Mouse (Mus musculus) urinary bladder, postnatal 4 days (tissue): ENCODE measurements around the gene Slc26a6.

Experiments
- DNase-seq, 2 experiments: peaks; one replicate each; pipeline ENCODE4 v3.0.0; 2021 to 2022; ENCODE audit warnings: low spot score in 2 of 2

Gene Slc26a6

DNA sequence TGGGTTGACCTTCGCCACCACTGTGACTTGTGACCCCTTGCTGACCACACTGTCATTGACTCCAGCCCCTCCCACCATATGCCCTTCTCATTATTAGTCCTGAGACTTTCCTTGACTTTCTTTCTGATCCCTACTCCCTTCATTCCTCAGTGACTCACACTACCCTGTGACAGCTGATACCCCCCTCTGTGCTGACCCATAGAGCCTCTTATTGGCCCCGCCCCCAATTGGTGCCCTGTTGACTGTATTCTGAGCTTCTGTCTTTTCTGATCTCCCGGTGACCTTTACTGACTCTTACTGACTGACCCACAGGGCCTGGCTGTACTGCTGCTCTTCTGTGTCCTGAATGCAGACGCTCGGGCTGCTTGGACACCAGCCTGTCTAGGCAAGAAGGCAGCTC, 7.7 kb upstream of the Slc26a6 start:
- DNase-seq: no peak

DNA sequence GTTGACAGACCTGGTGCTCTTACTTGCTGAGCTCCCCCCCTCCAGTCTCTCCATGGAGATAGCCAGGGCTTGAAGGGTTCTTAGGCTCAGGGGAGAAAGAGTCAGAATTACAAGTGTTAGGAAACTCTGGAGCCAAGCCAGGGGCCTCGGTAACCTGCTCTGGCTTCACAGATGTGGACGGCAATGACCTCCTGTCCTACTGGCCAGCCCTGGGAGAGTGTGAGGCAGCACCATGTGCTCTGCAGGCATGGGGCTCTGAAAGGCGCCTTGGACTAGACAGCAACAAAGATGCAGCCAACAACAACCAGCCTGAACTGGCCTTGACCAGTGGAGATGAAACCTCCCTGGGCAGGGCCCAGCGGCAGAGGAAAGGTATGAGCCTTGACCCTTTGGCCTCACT, 5.7 kb upstream of the Slc26a6 start:
- DNase-seq: no peak

DNA sequence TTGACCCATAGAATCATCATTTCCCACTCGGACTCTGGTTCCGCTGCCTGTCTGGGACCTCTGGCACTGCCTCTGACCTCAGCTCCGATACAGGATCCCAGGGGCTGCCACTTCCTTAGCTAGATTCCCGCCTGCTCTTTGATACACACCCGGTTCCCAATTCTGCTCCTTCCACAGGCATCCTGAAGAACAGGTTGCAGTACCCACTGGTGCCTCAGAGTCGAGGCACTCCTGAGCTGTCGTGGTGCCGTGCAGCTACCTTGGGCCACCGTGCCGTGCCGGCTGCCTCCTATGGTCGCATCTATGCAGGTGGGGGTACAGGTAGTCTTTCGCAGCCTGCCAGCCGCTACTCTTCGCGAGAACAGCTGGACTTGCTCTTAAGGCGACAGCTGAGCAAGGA, 4.7 kb upstream of the Slc26a6 start:
- DNase-seq: no peak

DNA sequence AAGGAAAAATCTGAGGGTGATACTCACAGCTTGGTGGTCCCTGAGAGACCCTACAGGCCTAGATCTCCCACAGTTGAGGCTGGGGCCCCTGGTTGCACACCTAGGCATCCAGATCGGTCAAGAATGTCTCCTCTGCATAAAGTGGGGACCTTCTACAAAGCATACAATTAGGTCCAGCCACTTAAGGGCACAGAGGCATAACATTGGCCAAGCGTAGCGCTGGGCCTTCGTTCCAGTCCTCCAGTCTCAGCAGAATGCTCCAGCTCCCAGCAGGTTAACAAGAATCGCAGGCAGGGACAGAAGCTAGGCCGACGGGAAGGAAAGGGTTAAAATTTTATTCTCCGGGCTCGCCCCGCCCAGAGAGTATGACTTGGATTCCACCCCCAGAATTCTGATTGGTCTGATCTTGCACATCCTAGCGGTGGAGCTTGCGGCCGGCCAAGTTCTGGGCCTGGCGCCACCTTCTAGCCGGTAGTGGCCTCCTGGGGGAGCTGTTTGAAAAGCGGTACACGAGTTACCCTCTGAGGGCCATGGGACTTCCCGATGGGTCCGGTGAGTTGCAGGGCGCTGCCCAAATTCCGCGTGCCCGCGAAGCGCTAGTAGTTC, 655 bp downstream of the Slc26a6 start:
- peak; percentile 85 to 89 for DNase-seq

DNA sequence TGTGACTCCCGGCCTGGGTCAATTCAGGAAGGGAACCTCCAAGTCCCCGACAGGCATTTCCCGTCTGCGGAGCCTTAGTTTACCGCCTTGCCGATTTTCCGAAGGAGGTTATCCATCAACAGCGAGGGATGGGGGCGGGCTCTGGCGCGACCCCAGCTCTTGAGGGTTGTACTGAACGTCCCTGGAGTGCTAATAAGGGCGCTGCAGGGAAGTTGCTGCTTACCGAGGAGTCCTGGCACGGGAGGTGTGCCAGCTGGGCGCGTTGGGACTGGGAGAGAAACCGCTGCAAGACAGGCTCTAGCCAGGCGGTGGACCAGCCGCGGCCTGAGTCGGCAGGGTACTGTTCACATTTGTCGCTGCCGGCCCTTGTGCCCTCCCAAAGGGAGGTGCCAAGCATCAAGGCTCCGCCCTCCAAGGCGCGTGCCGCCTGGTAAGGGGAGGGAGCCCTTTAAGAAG, 1.2 kb downstream of the Slc26a6 start:
- peak; percentile 75 to 83 for DNase-seq

DNA sequence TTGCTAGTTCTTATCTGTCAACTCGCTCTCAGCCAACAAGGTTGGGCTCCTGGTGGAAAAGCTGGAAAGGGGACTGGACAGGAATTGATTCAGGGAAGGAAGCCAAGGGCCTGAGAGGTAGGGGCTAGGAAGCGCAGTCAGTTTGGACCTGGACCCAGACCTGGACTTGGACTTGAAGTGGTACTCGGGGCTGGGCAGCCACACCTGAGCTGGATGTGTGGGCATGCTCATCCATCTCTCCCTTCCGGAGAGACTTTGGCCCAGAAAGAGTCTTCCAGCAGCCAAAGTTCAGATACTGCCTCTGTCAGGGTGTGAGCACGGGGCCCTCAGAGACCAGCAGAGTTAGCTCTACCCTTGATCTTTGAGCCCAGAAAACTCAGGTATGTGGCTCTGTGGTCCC, 2.3 kb downstream of the Slc26a6 start:
- DNase-seq: no peak

DNA sequence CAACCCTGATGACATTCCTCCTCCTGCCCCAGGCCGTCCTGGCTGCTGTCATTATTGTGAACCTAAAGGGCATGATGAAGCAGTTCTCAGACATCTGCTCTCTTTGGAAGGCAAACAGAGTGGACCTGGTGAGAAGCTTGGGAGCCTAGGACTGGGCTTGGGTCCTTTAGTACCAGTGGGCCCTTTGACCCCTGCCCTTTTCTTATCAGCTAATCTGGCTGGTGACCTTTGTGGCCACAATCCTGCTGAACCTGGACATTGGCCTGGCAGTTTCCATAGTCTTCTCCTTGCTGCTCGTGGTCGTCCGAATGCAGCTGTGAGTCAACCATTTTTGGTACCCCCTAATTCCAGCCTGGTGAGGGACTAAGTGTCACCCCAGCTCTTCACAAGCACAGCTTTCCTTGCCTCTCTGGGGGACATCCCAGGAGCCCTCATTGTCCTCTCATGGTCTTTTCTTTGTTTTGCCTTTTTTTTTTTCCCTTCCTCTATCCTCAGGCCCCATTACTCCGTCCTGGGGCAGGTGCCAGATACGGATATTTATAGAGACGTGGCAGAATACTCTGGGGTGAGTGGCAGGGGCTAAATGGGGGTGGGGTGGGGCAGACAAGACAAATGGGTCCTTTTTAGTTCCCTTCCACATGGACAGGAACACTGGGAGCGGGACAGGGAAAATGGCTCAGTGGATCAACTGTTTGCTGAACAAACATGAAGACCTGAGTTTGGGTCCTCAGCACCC, 5.9 kb downstream of the Slc26a6 start:
- no peak for DNase-seq

DNA sequence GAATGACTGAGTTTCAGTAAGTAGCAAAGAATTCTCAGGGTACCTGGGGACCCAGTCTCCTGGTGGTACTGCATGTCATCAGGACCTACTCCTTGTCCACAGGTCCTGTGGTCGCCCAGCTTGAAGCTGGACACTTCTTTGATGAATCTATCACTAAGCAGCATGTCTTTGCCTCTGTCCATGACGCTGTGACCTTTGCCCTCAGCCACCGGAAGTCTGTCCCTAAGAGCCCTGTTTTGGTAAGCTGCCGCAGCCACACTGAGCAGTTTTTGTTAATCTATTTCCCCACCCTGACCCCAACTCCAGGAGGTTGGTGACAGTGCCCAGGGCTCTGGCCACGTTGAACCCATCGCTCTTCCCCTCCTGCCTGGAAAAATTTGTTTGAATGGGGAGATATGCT, 59.2 kb downstream of the Slc26a6 start:
- no peak for DNase-seq

DNA sequence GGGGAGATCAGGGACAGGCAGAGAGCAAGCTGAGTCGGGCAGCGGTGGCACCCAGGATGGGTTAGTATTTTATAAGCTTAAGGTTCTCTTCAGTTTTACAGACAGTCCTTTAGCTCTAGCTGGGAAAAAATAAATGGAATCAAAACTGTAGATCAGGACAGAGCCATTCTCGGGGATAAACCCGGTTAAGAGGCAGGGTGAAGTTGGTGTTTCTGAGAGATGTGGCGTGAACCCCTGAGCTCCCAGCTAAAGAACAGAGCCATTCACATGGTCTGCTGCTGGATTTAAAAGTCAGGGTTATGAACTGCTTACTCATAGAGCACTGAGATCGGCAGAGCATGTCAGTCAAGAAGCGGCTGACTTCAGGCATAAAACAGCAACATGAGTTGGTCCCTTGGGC, 60.1 kb downstream of the Slc26a6 start:
- DNase-seq: no peak

DNA sequence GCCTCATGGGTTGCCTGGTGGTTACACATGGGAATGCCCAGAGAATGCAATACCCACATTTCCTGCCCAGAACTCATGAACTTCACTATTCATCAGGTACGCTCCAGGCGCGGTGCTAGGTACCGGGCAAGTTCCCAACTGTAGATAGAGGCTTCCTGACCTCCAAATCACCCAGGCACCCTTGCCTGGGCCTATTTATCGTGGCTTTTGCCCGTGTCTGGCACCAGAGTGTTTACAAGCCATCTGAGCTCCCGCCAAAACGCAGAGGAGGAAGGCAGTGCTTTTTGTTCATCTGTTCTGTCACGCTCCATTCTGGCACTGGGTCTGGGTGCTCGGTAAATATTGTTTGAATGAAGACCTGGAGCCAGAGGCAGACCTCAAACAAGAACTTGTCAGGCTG, 60.5 kb downstream of the Slc26a6 start:
- no peak for DNase-seq

DNA sequence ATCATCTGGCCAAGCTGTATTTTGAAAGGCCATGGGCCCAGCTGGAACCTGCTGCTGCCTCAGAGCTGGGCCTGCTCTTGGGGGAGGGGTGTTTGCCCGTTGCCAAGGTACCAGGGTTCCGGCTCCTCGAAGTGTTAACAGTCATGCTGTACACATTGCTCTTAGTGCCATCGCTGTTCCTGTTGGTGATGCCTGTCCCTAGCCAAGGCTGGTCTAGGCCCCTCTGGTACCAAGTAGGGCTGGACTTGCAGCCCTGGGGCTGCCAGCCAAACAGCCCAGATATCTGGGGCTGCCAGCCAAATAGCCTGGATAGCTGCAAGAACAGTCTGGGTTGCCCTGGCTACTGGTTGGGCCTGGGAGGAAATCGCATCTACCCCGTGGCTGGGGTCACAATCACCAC, 61.4 kb downstream of the Slc26a6 start, which contains the start of gene Tmem89:
Gene Tmem89 (plus strand): TSS at position 129 of the 400 bp plus-strand sequence.
- no peak for DNase-seq

DNA sequence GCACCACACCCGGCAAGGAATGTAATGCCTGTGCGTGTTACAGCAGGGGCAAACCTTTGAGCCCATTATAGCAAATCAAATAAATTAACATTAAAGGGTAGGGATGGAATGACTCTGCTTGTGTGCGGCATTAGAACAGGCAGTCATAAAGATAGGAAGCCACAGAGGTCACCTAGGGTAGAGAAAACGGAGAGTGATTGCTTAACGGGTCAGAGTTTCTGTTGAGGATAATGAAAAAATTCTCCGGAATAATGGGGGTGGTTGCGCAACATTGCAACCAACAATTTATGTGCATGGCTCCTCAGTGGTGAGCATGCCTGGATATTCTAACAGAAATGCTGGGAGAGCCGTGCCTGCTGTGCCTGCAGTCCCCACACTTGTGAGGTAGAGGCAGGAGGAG, 72.8 kb downstream of the Slc26a6 start:
- DNase-seq: no peak

DNA sequence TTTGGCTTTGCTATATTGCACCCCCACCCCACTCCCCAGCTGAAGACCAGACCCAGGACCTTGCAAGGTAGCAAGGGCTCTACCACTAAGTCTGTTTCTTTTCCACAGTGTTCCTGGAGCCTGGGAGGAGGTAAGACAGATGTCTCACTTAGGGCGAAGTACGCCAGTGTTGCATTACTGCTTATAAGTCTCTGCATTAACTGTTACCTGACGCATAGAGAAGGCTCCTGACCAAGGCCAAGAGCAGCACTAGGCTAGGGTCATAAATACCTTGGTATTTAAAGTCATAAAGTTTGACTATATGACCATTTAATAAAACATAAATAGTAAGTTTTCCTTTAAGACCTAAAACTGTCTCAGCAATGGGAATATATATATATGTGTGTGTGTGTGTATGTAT, 75.3 kb downstream of the Slc26a6 start:
- DNase-seq: no peak

DNA sequence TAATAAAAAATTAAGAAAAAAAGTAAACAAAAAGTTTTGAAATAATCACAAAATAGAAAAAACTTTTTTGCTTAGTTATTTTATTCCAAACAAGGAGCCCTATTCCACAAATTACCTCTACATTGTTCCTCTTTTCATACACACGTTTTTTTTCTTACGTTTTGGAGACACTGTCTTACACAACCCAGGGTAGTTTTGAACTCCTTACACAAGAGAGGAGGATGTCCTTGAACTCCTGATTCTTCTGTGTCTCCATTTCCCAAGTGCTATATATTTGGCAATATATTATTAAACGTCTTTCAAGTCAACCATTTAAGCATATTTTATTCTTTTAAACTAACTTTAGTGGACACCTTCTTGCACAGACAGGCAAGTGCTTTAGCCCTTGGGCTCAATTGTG, 82.9 kb downstream of the Slc26a6 start:
- DNase-seq: no peak

DNA sequence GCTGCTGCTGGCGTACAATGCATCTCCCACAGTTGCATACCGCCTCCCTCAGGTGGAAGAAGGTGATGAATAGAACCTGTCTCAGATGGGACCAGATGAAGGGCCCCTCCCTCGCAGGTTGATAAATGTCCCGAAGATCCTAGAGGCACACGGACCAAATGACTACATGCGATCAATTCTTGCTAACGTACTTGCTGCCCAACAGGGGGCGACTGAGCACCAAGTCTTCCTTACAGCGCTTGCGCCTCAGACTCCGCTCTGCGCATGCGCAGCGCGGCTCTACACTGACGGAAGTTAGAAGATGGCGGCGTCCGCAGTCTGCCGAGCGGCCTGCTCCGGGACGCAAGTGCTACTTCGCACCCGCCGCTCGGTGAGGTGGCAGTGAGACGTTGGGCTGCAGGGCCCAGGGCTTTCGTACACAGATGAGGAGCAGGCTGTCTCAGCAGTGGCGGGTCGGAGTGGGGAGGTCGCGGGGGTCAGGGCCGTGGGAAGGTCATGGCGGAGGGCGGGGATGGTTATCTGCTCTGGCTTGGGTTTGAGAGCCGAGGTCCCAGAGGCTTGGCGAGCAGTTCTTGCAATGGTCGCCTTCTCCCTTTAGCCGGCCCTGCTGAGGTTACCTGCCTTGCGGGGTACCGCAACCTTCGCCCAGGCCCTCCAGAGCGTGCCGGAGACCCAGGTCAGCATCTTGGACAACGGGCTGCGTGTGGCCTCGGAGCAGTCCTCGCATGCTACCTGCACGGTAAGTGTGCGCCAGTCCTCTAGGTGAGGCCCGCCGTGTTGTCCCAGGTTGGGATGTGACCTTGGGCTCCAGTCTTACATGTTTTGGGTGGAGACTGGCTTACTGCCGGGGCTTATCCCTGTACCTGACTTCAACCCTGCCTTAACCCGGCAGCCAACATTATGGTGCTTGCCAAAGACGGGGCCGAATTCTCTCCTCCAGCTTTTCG, 83.6 kb downstream of the Slc26a6 start, which contains the start of gene Uqcrc1:
Gene Uqcrc1 (plus strand): TSS at position 216 of the 947 bp plus-strand sequence.
- peak; percentile 90 to 95 for DNase-seq

DNA sequence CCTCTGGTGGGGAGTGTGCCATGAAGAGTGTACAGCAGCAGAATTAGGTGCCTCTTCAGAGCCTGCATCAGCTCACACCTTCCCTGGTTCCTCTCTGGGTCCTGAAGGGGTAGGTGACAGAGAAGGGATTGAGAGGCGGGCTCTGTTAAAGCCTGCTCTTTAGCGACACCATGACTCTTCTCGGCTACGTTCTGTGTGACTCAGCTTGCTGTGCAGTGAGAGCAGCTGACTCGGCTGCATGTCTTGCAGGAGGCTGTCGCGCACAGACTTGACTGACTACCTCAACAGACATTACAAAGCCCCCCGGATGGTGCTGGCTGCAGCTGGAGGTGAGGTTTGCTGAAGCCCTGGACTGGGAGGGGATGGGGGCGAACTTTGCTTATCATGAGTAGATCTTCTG, 92.0 kb downstream of the Slc26a6 start:
- no peak for DNase-seq

DNA sequence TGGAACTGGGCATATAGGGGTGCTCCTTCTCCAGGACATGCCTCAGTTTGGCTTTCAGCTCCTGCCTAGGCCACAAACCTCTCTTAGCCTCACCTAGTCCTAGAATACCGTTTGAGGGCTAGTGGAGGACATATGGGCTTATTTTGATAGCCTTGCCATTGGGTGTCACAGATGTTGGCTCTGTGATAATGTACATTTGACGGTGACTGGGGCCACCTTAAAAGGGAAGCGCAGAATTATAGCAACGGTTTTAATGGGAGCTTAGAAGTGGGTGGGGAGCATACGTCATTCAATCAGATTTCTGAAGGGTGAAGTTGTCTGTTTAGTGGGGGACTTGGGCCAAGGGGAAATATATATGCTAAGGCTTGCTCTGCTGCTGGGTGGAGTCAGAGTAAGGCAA, 92.5 kb downstream of the Slc26a6 start:
- no peak for DNase-seq

DNA sequence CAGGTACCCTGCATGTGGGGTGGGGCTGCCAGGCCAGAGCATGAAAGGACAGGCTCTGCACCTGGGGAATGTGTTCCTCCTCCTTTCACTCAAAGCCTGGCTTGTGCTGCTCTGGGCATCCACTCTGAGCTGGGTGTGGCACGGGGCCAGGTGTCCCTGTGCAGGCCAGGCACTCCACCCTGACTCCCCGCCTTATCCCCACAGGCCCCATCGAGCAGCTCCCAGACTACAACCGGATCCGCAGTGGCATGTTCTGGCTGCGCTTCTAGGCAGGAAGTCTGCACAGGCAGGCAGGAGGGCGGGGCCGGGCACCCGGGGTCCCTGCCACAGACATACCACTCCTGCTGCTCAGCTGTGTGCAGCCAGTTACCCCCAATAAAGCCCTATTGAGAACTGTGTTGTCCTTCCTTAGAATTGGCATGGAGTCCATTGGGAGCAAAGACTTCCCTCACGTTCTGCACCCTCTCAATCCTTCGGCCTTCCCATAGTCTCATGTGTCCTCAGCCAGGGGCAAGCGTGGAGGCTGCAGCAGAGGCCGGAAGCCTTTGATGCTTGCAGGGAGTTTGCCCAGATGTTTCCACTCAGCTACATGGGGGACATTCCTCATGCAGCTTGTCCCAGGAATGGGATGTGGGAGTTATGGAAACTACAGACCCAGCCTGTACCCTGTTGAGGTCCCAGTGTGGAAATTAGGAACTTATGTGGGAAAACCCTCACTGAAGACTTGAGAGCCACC, 96.3 kb downstream of the Slc26a6 start:
- DNase-seq: peak in 1 of 2 experiments; percentile 50

DNA sequence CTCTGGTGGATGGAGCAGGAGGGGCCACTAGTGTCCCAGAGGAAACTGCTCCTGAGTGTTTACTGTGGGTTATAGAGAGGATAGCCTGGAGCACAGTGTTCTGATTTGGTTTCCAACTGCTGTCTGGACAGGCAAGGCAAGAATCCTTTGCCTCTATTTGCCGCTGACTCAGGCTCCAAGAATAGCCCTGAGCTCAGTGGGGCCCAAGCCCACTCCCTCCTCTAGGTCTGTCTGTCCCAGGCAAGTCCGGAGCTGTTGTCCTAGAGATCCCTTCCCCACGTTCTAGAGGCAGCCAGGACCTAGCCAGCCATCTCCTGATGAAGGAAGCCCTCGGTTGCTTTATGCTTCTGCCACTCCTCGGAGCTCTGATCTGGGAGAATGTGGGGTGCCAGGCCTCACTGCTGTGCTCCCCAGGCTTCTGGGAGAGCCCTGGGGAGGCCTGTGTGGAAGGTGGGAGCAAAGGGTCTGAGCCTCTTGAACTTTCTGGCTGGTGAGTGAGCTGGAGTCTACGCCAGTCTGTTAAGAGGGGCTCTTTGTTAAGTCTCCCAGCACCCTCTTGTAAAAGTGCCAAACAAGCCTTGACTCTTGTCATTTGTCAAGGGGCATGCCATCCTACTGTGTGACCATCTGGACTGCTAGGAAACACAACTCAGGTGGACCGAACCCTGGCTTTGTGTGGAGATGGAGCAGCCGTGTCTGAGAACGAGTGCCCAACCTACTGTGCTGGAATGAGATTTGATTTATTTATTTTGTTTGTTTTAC, 97.1 kb downstream of the Slc26a6 start:
- DNase-seq: no peak

DNA sequence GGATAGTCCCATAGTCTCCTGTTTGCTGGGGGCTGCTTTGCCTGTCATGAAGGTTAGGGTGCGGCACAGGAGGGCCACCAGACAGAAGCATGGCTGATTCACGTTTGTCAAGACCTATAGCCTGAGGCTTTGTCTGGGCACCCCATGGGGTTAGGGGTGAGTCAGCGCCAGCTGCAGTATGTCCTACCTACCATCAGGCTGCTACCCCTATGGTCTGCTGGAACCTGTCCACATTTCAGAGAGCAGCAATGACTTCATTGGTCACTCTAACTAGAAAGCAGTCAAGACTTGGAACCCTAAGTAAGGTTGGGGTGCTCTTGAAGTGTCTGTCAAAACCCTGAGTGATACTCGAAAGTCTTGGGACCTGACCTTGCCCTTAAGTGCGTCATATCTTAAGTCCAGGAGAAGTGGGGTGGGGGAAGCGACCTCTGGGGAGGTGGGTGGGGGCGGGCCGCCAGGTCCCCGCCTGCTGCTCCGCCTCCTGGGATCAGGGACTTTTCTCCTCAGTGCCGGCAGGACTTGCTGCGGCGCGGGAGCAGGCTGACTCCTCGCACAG, 100.1 kb downstream of the Slc26a6 start, which contains the start of gene Col7a1:
Gene Col7a1 (plus strand): TSS at position 506 of the 556 bp plus-strand sequence.
- DNase-seq: no peak
